Mouse (Mus musculus) testis, adult 2 months (tissue): Measurements from ENCODE around the gene Cyp2b23. TPM values are rescaled to one million over a fixed set of nuclear protein-coding genes. Genes with fewer than 3 reads are reported as not detected.
"Not testable (repeated sequence)": the region's sequence is repeated elsewhere in the genome, so short reads cannot be mapped to it uniquely, and the experiment has no call there.

ENCODE experiments used
- H3K27ac ChIP-seq: fragments of 200-500 bp; 2 replicates; pipeline ENCODE4 v1.5.1; 2012; ENCODE audit warnings: low read depth, low read length; ENCODE audit not compliant: control insufficient read depth, insufficient read depth
- H3K27me3 ChIP-seq: fragments of 200-500 bp; 2 replicates; pipeline ENCODE4 v1.6.1; 2012; ENCODE audit warnings: mild to moderate bottlenecking, low read length, moderate library complexity; ENCODE audit not compliant: control insufficient read depth, insufficient read depth
- H3K36me3 ChIP-seq: fragments of 200-500 bp; 2 replicates; pipeline ENCODE4 v1.6.1; 2012; ENCODE audit warnings: mild to moderate bottlenecking, low read length; ENCODE audit not compliant: control insufficient read depth, insufficient read depth
- H3K4me1 ChIP-seq: fragments of 200-500 bp; 2 replicates; pipeline ENCODE4 v1.6.1; 2012; ENCODE audit warnings: low read length; ENCODE audit not compliant: control insufficient read depth, insufficient read depth
- H3K4me3 ChIP-seq: fragments of 200-500 bp; 2 replicates; pipeline ENCODE4 v1.5.1; 2012; ENCODE audit warnings: low read depth, mild to moderate bottlenecking, low read length, moderate library complexity, mixed read lengths; ENCODE audit not compliant: control insufficient read depth
- CTCF ChIP-seq: fragments of 200-500 bp; IDR thresholded peaks from 2 replicates; pipeline ENCODE4 v1.5.1; 2012; ENCODE audit warnings: low read depth, mild to moderate bottlenecking, inconsistent platforms, low read length, moderate library complexity; ENCODE audit not compliant: control insufficient read depth, insufficient read depth, insufficient replicate concordance
- POLR2A ChIP-seq: fragments of 200-500 bp; IDR thresholded peaks from 2 replicates; pipeline ENCODE4 v1.6.1; 2012; ENCODE audit warnings: low read depth, mild to moderate bottlenecking, inconsistent platforms, low read length, moderate library complexity; ENCODE audit not compliant: control insufficient read depth
- polyA plus RNA-seq: library from polyadenylated mRNA; depleted of rRNA; stranded (reverse); fragments of >200 nt; gene quantifications from 2 replicates; pipeline ENCODE4 v1.2.3, GENCODE M21; 2012; rRNA removed

Gene Cyp2b23
- polyA plus RNA-seq = 0.22 and 0.34 TPM in 2 replicates

DNA sequence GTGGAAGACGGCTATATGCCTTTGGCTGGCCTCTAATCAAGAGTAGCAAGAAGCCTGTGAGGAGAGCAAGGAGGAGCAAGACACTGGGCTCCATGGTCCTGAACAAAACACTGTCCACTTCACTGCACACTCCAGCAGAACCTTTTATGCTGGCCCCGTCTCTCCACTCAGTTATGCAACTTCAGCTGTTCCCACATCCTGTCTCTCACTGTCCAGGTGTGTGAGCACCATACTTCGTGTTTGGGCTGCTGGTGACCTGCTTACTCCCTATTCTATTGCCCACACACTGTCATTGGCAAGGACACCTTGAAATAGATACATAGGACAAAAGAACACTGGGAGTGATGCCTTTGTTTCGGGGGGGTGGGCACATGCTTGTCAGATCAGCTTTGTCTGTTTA lies at the start of gene Cyp2b23:
Cyp2b23 (minus strand) TSS at position 101 of the 400 bp plus-strand sequence.
- Histone ChIP-seq H3K27me3 (no peaks in the 10 kb centered on the region), H3K4me1 (no peaks in the 10 kb centered on the region), H3K27ac (no peak within 1 kb of the TSS), H3K36me3 (no peaks in the 10 kb centered on the region), H3K4me3 (no peak within 1 kb of the TSS)
- TF ChIP-seq CTCF = no peak
- no peak for TF ChIP-seq POLR2A

- H3K36me3 ChIP-seq = no peaks in the 10 kb centered on the region
- H3K27me3 ChIP-seq = no peaks in the 10 kb centered on the region
- TF ChIP-seq POLR2A (no peak), CTCF (no peak)
- no peak overlapping the region for H3K27ac ChIP-seq
- no peaks in the 10 kb centered on the region for H3K4me1 ChIP-seq
- H3K4me3 ChIP-seq = no peak overlapping the region
These were observed 24.8 kb upstream of the Cyp2b23 start for GRCm38 (mm10) chr7:26711061-26711460.

- no peak overlapping the region for H3K27ac ChIP-seq
These were observed 20.8 kb upstream of the Cyp2b23 start for GRCm38 (mm10) chr7:26707061-26707460.

DNA sequence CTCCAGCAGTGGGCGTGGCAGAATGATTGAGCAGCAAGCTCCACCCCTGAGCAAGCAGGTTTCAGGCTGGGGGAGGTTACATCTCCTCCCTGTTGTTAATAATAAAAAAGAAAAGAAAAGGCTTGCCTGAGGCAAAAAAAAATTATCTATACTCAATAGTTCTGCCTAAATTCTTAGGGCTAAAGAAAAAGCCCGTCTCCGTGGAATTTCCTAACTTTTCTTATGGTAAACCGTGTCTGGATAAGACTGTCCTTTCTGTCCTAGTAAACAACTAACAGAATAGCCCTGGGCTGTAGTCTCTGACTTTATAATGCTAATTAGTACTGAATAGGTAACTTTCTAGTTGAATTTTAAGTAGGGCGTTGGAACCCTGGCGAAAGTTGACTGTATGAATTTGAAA lies 20.0 kb upstream of the Cyp2b23 start:
- not testable (repeated sequence) for H3K4me3 ChIP-seq, H3K36me3 ChIP-seq, H3K27ac ChIP-seq, H3K27me3 ChIP-seq, H3K4me1 ChIP-seq

More at GRCm38 (mm10) chr7:26707061-26707460, 20.8 kb upstream of the Cyp2b23 start:
- H3K27me3 ChIP-seq = no peaks in the 10 kb centered on the region
- TF ChIP-seq POLR2A = no peak
- TF ChIP-seq CTCF = no peak
- no peaks in the 10 kb centered on the region for H3K36me3 ChIP-seq
- H3K4me1 ChIP-seq = no peaks in the 10 kb centered on the region
- H3K4me3 ChIP-seq = no peak overlapping the region

GRCm38 (mm10) chr7:26700151-26700550 lies 13.9 kb upstream of the Cyp2b23 start:
- no peaks in the 10 kb centered on the region for H3K4me1 ChIP-seq
- H3K4me3 ChIP-seq = no peak overlapping the region
- H3K27ac ChIP-seq = no peak overlapping the region
- H3K36me3 ChIP-seq = no peaks in the 10 kb centered on the region
- TF ChIP-seq CTCF (no peak), POLR2A (no peak)
- no peaks in the 10 kb centered on the region for H3K27me3 ChIP-seq

- Histone ChIP-seq H3K36me3 (no peaks in the 10 kb centered on the region), H3K27me3 (no peaks in the 10 kb centered on the region), H3K4me1 (no peaks in the 10 kb centered on the region), H3K27ac (no peak overlapping the region), H3K4me3 (no peak overlapping the region)
- TF ChIP-seq CTCF (no peak), POLR2A (no peak)
These were observed 524 bp downstream of the Cyp2b23 start for GRCm38 (mm10) chr7:26685713-26686112.

DNA sequence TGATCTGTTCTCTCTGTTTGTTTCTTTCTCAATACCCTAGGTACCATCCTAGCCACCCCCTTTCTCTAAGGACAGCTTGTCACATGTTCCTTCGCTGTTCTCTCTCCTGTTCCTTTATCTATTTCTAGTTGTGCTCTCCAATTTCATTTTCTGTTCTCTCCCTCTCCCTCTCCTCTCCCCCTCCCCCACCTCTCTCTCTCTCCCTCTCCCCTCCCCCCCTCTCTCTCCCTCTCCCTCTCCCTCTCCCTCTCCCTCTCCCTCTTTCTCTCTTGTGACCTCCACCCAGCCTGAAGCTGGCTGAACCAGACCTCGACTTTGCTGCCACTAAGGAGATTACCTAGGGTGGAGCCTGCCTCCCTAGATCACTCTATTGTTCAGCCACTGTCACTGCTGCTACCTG lies 18.8 kb downstream of the Cyp2b23 start:
- not testable (repeated sequence) for H3K27ac ChIP-seq, H3K4me3 ChIP-seq, H3K27me3 ChIP-seq, H3K36me3 ChIP-seq, H3K4me1 ChIP-seq

DNA sequence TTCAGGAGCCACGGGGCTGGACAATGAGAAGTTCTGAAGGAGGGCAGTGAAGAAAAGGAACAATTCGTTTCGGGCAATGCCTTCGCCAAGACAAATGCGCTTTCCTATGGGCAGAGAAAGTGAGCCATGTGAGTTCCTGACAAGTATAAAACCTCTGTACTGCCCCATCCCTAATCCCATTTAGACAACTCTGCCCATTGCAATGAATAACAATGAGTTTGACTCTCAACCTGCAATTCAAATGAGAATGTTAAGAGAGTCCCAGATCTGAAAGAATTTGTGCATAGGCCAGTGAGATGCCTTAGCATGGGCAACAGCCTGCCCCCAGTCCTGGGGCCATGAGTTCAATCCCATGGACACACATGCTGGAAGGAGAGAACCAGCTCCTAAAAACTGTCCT lies 20.2 kb downstream of the Cyp2b23 start:
- H3K27me3 ChIP-seq = no peaks in the 10 kb centered on the region
- H3K27ac ChIP-seq = no peak overlapping the region
- H3K4me1 ChIP-seq = no peaks in the 10 kb centered on the region
- no peaks in the 10 kb centered on the region for H3K36me3 ChIP-seq
- no peak overlapping the region for H3K4me3 ChIP-seq
- TF ChIP-seq POLR2A = no peak
- no peak for TF ChIP-seq CTCF

- not testable (repeated sequence) for H3K4me3 ChIP-seq, H3K36me3 ChIP-seq, H3K27ac ChIP-seq, H3K4me1 ChIP-seq, H3K27me3 ChIP-seq
These were observed 67.9 kb downstream of the Cyp2b23 start, which contains the start of gene Vmn1r185 for GRCm38 (mm10) chr7:26618364-26618763. TSS of gene Vmn1r185 (minus strand) at chr7:26618464.
